Mouse (Mus musculus): Measurements from ENCODE around the gene Ilk. TPM values are rescaled to one million over a fixed set of nuclear protein-coding genes. Genes with fewer than 3 reads are reported as not detected.

The Ilk gene
- total and polyA plus RNA-seq, 3 experiments: 81.4 to 127 (median 84.4) TPM

DNA sequence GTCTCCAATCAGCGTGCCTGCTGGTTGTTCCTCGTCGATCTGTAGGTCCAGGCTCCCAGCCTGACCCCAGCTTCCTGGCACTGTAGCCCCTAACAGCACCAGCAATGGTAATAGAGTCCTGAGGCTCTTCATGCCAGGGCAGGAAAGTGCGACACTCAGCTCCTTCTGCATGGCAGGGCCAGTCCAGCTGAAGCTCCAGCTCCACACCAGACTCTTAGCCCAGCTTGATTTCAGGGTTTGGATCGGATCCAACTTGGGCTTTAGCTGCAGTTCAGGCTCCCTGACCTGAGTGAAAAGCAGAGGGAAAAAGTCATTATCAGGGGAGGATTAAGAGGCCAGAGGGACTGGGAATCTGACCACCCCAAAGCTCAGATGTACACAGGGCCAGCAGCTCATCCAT lies 36.6 kb downstream of the Ilk start:
- no peaks in the 10 kb centered on the region for H3K79me2 ChIP-seq (replicated peaks; ENCODE audit: control insufficient read depth, insufficient read depth, low read length)
- H3K36me3 ChIP-seq (ENCODE audit: control insufficient read depth, insufficient read depth, low read length): peaks cover 16% of the 10 kb centered on the region
- 71% methylated on average over 5 of the region's 5 CpGs for WGBS
- intact Hi-C loops (cut with DNase I): no loop called here
- peaks cover 11% of the 10 kb centered on the region for H3K4me1 ChIP-seq (ENCODE audit: control insufficient read depth, insufficient read depth, low read length)
- no peak for DNase-seq
- H3K9ac ChIP-seq (ENCODE audit: low read depth, low read length): no peak overlapping the region
- no peak overlapping the region for H3K27ac ChIP-seq
- no peak overlapping the region for H3K4me3 ChIP-seq
- TF ChIP-seq POLR2A (IDR thresholded peaks at IDR 0.05; ENCODE audit: insufficient read depth, low read depth, low read length) (no peak), EP300 (IDR thresholded peaks at IDR 0.05; ENCODE audit: insufficient read depth, low read depth, low read length) (no peak), CTCF (IDR thresholded peaks at IDR 0.05) (no peak)
- H3K27me3 ChIP-seq (ENCODE audit: control insufficient read depth, insufficient read depth, low read length): no peaks in the 10 kb centered on the region

DNA sequence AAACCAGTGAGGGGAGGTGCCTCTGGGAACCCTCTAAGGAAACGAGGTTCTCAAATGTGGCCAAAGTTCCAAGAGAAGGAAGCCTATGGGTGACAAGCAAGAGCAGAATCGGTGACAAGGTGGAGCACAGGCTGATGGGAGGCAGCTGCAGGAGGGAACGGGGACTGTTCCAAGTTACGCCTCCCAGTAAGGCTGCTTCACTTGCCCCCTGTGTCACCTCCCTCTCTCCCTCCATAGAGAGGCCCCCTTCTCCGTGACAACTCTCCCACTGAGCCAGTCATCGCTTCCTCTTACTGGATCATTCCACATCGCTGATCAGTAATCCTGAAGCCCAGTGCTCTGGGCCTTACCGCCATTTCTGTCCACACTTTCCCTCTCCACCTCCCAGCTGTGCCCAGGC lies 38.3 kb downstream of the Ilk start:
- Histone ChIP-seq H3K4me3 (no peak overlapping the region), H3K79me2 (replicated peaks; ENCODE audit: control insufficient read depth, insufficient read depth, low read length) (no peaks in the 10 kb centered on the region), H3K4me1 (ENCODE audit: control insufficient read depth, insufficient read depth, low read length) (peaks cover 23% of the 10 kb centered on the region), H3K9ac (ENCODE audit: low read depth, low read length) (no peak overlapping the region), H3K27me3 (ENCODE audit: control insufficient read depth, insufficient read depth, low read length) (no peaks in the 10 kb centered on the region), H3K27ac (no peak overlapping the region), H3K36me3 (ENCODE audit: control insufficient read depth, insufficient read depth, low read length) (peaks cover 9% of the 10 kb centered on the region)
- 39% methylated on average over 8 of the region's 8 CpGs for WGBS
- intact Hi-C loops (cut with DNase I): no loop called here
- TF ChIP-seq EP300 (IDR thresholded peaks at IDR 0.05; ENCODE audit: insufficient read depth, low read depth, low read length): no peak
- TF ChIP-seq POLR2A (IDR thresholded peaks at IDR 0.05; ENCODE audit: insufficient read depth, low read depth, low read length): no peak
- no peak for TF ChIP-seq CTCF (IDR thresholded peaks at IDR 0.05)
- DNase-seq: no peak

DNA sequence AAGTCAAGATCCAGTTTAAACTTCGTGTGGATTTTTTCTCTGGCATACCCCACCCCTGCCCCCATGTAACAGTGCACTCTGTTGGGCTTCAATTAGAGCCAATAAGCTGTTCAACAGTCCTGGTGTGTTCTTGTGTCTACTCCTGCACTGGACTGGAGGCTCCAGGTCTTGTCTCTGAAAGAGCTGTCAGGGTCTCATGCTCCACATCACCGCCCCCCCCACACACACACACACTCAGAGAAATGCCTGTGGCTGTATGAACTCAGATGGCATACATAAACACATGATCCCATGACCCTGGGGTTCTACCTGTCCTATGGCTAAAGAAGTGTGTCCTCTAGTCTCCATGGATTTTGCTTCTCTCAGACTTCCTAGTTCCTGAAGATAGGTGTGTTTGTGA lies 39.6 kb downstream of the Ilk start:
- Histone ChIP-seq H3K4me1 (ENCODE audit: control insufficient read depth, insufficient read depth, low read length) (peaks cover 22% of the 10 kb centered on the region), H3K36me3 (ENCODE audit: control insufficient read depth, insufficient read depth, low read length) (peaks cover 1% of the 10 kb centered on the region; the same call in 1 of the 2 replicates), H3K27ac (no peak overlapping the region), H3K27me3 (ENCODE audit: control insufficient read depth, insufficient read depth, low read length) (no peaks in the 10 kb centered on the region), H3K4me3 (no peak overlapping the region), H3K79me2 (replicated peaks; ENCODE audit: control insufficient read depth, insufficient read depth, low read length) (no peaks in the 10 kb centered on the region), H3K9ac (ENCODE audit: low read depth, low read length) (no peak overlapping the region)
- 77% methylated on average over 2 of the region's 2 CpGs for WGBS
- no peak for TF ChIP-seq CTCF (IDR thresholded peaks at IDR 0.05)
- no peak for TF ChIP-seq POLR2A (IDR thresholded peaks at IDR 0.05; ENCODE audit: insufficient read depth, low read depth, low read length)
- TF ChIP-seq EP300 (IDR thresholded peaks at IDR 0.05; ENCODE audit: insufficient read depth, low read depth, low read length): no peak
- intact Hi-C loops (cut with DNase I): no loop called here
- DNase-seq: no peak

DNA sequence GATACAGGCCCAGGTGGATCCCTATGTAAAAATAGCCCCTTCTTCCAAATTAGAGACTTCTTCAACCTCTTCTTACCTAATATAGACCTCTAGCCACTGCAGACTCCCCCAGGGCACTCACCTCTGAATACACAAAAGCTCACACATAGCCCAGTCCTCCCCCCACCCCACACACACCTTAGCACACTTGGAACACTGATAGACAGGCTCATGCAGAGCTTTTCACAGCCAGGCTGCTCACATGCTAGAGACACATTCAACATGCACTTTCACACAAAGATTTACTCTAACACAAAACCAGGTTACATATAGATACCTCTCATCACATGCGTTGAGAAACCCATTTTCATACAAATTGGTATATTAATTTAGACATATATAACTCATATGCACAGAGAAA lies 40.9 kb downstream of the Ilk start:
- Histone ChIP-seq H3K27ac (peak overlapping the region; percentile 66), H3K4me1 (ENCODE audit: control insufficient read depth, insufficient read depth, low read length) (peaks cover 22% of the 10 kb centered on the region), H3K79me2 (replicated peaks; ENCODE audit: control insufficient read depth, insufficient read depth, low read length) (no peaks in the 10 kb centered on the region), H3K27me3 (ENCODE audit: control insufficient read depth, insufficient read depth, low read length) (no peaks in the 10 kb centered on the region), H3K4me3 (no peak overlapping the region), H3K9ac (ENCODE audit: low read depth, low read length) (no peak overlapping the region), H3K36me3 (ENCODE audit: control insufficient read depth, insufficient read depth, low read length) (no peaks in the 10 kb centered on the region)
- intact Hi-C loops (cut with DNase I): no loop called here
- WGBS: 78% methylated on average over 1 of the region's 1 CpGs
- TF ChIP-seq POLR2A (IDR thresholded peaks at IDR 0.05; ENCODE audit: insufficient read depth, low read depth, low read length) (no peak), EP300 (IDR thresholded peaks at IDR 0.05; ENCODE audit: insufficient read depth, low read depth, low read length) (no peak), CTCF (IDR thresholded peaks at IDR 0.05) (no peak)
- no peak for DNase-seq

DNA sequence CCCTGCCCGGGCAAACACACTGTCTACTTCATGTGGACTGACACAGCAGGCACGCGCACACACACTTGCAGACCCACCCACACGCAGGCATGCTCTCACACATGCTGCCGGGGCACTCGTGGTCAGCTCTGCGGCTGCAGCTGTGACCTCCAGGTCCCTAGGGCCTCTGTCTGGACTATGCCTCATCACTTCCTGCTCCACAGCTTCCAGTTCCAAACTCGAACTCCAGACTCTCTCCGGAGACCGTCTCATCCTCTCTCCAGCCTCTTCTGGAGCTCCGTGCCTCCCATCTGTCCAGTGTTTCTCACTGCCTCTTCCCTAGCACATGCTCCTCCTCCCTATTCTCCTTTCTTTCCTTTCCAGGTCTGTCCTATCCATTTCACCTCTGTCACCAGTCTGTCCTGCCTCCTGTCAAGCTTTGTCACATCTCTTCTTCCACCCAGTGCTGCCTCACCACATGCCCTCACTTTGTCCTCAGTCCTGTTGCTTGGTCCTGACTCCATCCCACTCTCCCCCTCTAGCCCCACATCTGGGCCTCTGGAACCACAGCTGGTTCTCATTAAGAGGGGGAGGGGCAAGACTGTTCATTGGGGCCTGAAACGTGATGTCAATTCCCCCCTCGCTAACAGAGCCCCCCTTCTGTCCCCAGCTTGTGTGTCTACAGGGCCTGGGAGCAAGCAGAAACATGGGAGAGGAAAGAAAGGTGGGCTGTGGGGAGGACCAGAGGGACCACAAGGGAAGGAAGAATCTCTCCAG lies 41.6 kb downstream of the Ilk start:
- TF ChIP-seq POLR2A (IDR thresholded peaks at IDR 0.05; ENCODE audit: insufficient read depth, low read depth, low read length): no peak
- TF ChIP-seq CTCF (IDR thresholded peaks at IDR 0.05): no peak
- TF ChIP-seq EP300 (IDR thresholded peaks at IDR 0.05; ENCODE audit: insufficient read depth, low read depth, low read length): peak; percentile 68
- peak; percentile 75 to 86 for DNase-seq
- WGBS: 24% methylated on average over 13 of the region's 13 CpGs
- Histone ChIP-seq H3K27me3 (ENCODE audit: control insufficient read depth, insufficient read depth, low read length) (no peaks in the 10 kb centered on the region), H3K27ac (peak overlapping the region; percentile 66), H3K36me3 (ENCODE audit: control insufficient read depth, insufficient read depth, low read length) (no peaks in the 10 kb centered on the region), H3K4me1 (ENCODE audit: control insufficient read depth, insufficient read depth, low read length) (peaks cover 22% of the 10 kb centered on the region), H3K79me2 (replicated peaks; ENCODE audit: control insufficient read depth, insufficient read depth, low read length) (no peaks in the 10 kb centered on the region), H3K9ac (ENCODE audit: low read depth, low read length) (no peak overlapping the region; the same call in 1 of the 2 replicates), H3K4me3 (no peak overlapping the region)
- intact Hi-C loops (cut with DNase I): loop anchor here (2.0 kb wide), 1 partner anchor 33 kb away; the partner anchor contains the start of gene Mrpl17

DNA sequence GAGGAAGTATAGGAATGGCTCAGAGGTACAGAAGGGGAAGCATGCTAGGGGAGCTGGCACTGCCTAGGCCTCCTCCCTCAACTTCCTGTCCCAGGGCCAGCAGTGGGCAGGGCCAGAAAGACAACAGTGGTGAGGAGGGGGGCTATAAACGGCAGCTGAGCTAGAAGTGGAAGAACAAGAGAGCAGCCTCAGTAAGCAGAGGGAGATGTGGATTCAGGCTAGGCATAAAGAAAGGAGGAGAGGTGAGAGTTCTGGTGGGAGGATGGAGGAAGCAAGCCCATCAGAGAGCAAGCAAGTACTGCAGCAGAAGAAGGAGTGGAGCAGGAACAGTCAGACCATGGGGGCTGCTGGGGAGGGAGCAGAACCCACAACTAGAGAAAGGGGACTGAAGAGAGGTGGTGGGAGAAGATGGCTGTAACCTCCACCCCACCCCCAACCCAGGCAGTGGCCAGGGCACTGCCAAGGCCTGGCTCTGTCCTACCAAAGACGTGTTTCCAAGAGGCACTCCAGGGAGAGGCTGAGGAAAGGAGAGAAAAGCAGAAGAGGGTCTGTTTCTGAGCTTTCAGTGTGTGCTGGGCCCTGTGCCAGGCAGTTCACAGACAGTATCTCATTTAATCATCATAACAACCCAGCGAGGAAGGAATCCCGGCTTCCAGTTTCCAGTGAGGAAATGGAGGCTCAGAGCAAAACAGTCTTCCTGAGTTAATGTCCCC lies 42.3 kb downstream of the Ilk start:
- no peaks in the 10 kb centered on the region for H3K79me2 ChIP-seq (replicated peaks; ENCODE audit: control insufficient read depth, insufficient read depth, low read length)
- TF ChIP-seq CTCF (IDR thresholded peaks at IDR 0.05) (no peak), EP300 (IDR thresholded peaks at IDR 0.05; ENCODE audit: insufficient read depth, low read depth, low read length) (no peak), POLR2A (IDR thresholded peaks at IDR 0.05; ENCODE audit: insufficient read depth, low read depth, low read length) (no peak)
- peak; percentile 64 to 70 for DNase-seq
- H3K36me3 ChIP-seq (ENCODE audit: control insufficient read depth, insufficient read depth, low read length): no peaks in the 10 kb centered on the region
- H3K27ac ChIP-seq: peak overlapping the region; percentile 66
- no peak overlapping the region for H3K4me3 ChIP-seq
- H3K4me1 ChIP-seq (ENCODE audit: control insufficient read depth, insufficient read depth, low read length): peaks cover 23% of the 10 kb centered on the region
- 14% methylated on average over 4 of the region's 4 CpGs for WGBS
- peak overlapping the region; percentile 1; the same call in 1 of the 2 replicates for H3K9ac ChIP-seq (ENCODE audit: low read depth, low read length)
- intact Hi-C loops (cut with DNase I): loop anchor here (2.0 kb wide), 1 partner anchor 32 kb away; the partner anchor contains the start of gene Mrpl17
- H3K27me3 ChIP-seq (ENCODE audit: control insufficient read depth, insufficient read depth, low read length): no peaks in the 10 kb centered on the region
